Mouse (Mus musculus) ES-E14 (cell line): Measurements from ENCODE around the gene Dap. TPM values are rescaled to one million over a fixed set of nuclear protein-coding genes. Genes with fewer than 3 reads are reported as not detected.

Source experiments
- DNase-seq: peaks from one replicate; pipeline ENCODE4 v3.0.0-alpha.2; 2013; ENCODE audit warnings: low read depth, low spot score
- H3K27ac ChIP-seq: 2 replicates; pipeline ENCODE4 v1.5.1; 2012; ENCODE audit warnings: low read depth, mild to moderate bottlenecking, low read length, moderate library complexity, mixed read lengths; ENCODE audit not compliant: poor library complexity, insufficient read depth, severe bottlenecking
- H3K36me3 ChIP-seq: 2 replicates; pipeline ENCODE4 v1.6.1; 2012; ENCODE audit warnings: mild to moderate bottlenecking, low read length, moderate library complexity, mixed read lengths; ENCODE audit not compliant: control insufficient read depth, poor library complexity, insufficient read depth, severe bottlenecking
- H3K4me1 ChIP-seq, 2 experiments: fragments of 150-350 bp in 1 of 2; sonication (generic) in 1 of 2; 2 replicates each; pipeline ENCODE4 v1.6.1; 2012; ENCODE audit warnings: low read length in 2 of 2, mild to moderate bottlenecking in 1 of 2, mixed read lengths in 1 of 2; ENCODE audit not compliant: control insufficient read depth in 2 of 2, insufficient read depth in 2 of 2, poor library complexity in 1 of 2
- H3K4me3 ChIP-seq, 2 experiments: fragments of 150-350 bp in 1 of 2; sonication (generic) in 1 of 2; 2 replicates each; pipeline ENCODE4 v1.5.1; 2012; ENCODE audit warnings: low read length in 2 of 2, low read depth in 1 of 2, mild to moderate bottlenecking in 1 of 2, mixed read lengths in 1 of 2; ENCODE audit not compliant: insufficient read depth in 1 of 2, poor library complexity in 1 of 2, severe bottlenecking in 1 of 2
- H3K9ac ChIP-seq: 2 replicates; pipeline ENCODE4 v1.6.1; 2012; ENCODE audit warnings: low read depth, mild to moderate bottlenecking, low read length, mixed read lengths; ENCODE audit not compliant: poor library complexity, insufficient read depth, severe bottlenecking
- H3K9me3 ChIP-seq: fragments of 150-350 bp; sonication (generic); 2 replicates; pipeline ENCODE4 v1.6.1; 2012; ENCODE audit warnings: low read depth, mild to moderate bottlenecking, low read length; ENCODE audit not compliant: control insufficient read depth, insufficient read depth
- CHD2 ChIP-seq: IDR thresholded peaks from 2 replicates; pipeline ENCODE4 v1.6.1; 2014; ENCODE audit warnings: mild to moderate bottlenecking, low read depth, low read length, inconsistent platforms
- HCFC1 ChIP-seq: IDR thresholded peaks from 2 replicates; pipeline ENCODE4 v1.6.1; 2012; ENCODE audit warnings: low read length, inconsistent platforms, borderline replicate concordance; ENCODE audit not compliant: insufficient read depth
- MAFK ChIP-seq: IDR thresholded peaks from 2 replicates; pipeline ENCODE4 v1.6.1; 2014; ENCODE audit warnings: mild to moderate bottlenecking, low read depth, low read length, inconsistent platforms; ENCODE audit not compliant: insufficient read depth
- ZC3H11A ChIP-seq: IDR thresholded peaks from 2 replicates; pipeline ENCODE4 v1.6.1; 2012; ENCODE audit warnings: low read depth, mild to moderate bottlenecking, inconsistent platforms, low read length, borderline replicate concordance
- ZNF384 ChIP-seq: IDR thresholded peaks from 2 replicates; pipeline ENCODE4 v1.6.1; 2012; ENCODE audit warnings: low read depth, low read length, inconsistent platforms
- in situ Hi-C, 2 experiments: fragments of 600-800 bp; cut with MboI; formaldehyde crosslinking; loops; one replicate each; pipeline ENCODE4 v1.15.1; 2025; ENCODE audit warnings: low sequenced_read_pairs in 2 of 2, inconsistent platforms in 1 of 2; ENCODE audit not compliant: unreplicated experiment in 2 of 2
- total RNA-seq: library from RNA; depleted of rRNA; stranded (reverse); fragments of 300-350 nt; gene quantifications from 2 replicates; pipeline ENCODE4 v1.2.3, GENCODE M21; 2012

The Dap gene
- total RNA-seq, 1 experiment: 4.1 TPM

DNA sequence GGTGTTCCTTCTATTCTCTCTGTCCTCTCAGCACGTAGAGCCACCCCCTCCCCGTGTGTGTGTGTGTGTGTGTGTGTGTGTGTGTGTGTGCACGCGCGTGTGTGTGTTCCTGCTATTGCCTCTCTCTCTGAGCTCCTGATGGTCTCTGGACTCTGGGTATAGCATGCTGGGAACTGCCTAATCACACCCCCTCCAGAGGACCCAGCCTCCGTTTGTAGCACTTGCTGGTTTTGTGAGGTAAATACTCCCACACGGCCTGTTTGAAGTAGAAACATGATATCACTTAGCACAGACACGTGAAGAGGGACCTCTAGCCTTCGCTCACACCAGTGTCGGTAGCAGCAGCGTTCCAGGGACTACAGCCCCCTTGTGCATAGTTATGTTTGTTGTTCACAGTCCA lies 14.5 kb downstream of the Dap start:
- no peak for TF ChIP-seq HCFC1
- TF ChIP-seq ZNF384: no peak
- no peak for TF ChIP-seq CHD2
- TF ChIP-seq ZC3H11A: no peak
- no peak for TF ChIP-seq MAFK
- DNase-seq: no peak
- no peak overlapping the region for H3K9ac ChIP-seq
- H3K4me3 ChIP-seq: no peak overlapping the region
- no peak overlapping the region for H3K27ac ChIP-seq
- in situ Hi-C loops: no loop called here
- no peaks in the 10 kb centered on the region for H3K9me3 ChIP-seq
- H3K4me1 ChIP-seq: no peaks in the 10 kb centered on the region
- no peaks in the 10 kb centered on the region for H3K36me3 ChIP-seq

DNA sequence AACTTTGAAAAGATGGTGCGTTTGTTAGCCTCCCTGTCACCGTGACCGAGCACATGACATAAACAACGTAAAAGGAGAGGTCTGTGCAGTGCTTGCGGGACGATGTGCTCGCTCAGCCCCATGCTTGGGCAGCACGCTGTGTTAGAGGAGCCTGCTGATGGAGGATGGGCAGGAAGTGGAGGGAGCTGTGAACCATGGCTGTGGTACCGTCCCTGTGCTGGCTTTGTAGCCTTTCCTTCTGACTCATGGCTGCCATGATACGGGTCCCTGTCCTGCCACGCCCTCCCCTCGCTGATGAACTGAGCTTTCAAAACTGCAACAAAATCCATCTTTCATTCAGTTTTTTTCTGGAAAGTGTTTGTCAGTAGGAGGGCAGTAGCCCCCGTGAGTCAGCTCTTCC lies 15.6 kb downstream of the Dap start:
- Histone ChIP-seq H3K9me3 (no peaks in the 10 kb centered on the region), H3K27ac (no peak overlapping the region), H3K4me3 (no peak overlapping the region), H3K9ac (no peak overlapping the region), H3K36me3 (no peaks in the 10 kb centered on the region), H3K4me1 (no peaks in the 10 kb centered on the region)
- TF ChIP-seq HCFC1 (no peak), ZC3H11A (no peak), ZNF384 (no peak), CHD2 (no peak), MAFK (no peak)
- no peak for DNase-seq
- in situ Hi-C loops: no loop called here

DNA sequence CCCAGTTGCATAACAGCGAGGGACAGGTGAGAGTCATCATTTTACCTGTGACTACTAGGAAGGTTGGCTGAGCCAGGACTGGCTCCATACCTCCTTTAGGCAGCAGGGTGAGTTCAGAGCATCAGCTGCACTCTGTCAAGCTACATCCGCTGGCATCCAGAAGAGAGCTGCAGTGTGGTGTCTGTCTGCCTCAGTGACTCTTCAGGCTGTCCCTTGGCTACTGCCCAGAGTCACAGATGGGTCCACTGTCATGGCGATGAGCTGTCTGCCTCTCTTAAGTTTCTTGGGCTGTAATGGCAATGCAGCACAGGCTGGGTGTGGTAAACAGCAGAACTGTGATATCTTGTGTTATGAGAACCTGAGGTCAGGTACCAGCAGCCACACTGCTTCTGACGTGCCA lies 16.1 kb downstream of the Dap start:
- no peak for DNase-seq
- no peak for TF ChIP-seq MAFK
- no peak for TF ChIP-seq CHD2
- no peak for TF ChIP-seq ZNF384
- TF ChIP-seq HCFC1: no peak
- TF ChIP-seq ZC3H11A: no peak
- H3K36me3 ChIP-seq: no peaks in the 10 kb centered on the region
- in situ Hi-C loops: no loop called here
- H3K9ac ChIP-seq: no peak overlapping the region
- no peaks in the 10 kb centered on the region for H3K4me1 ChIP-seq
- H3K4me3 ChIP-seq: no peak overlapping the region
- H3K9me3 ChIP-seq: no peaks in the 10 kb centered on the region
- H3K27ac ChIP-seq: no peak overlapping the region; the same call in 1 of the 2 replicates

DNA sequence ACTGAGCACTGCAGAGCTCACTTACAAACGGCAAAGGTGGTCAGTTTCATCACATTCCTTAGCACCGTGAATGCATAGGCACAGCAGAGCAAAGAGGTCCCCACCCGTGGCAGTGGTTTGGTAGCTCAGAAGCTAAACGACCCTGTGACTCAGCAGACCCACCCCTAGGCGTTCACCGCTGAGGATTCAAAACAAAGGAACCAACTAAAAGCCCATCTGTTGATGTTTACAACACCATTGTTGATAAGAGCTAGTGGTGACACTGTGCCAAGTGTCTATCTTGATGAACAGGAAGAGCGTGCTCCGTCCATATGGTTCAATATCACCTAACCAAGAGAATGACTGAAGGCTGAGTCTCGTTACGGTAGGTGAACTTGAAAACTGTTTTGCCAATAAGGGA lies 19.1 kb downstream of the Dap start:
- in situ Hi-C loops: no loop called here
- no peak overlapping the region for H3K9ac ChIP-seq
- no peaks in the 10 kb centered on the region for H3K36me3 ChIP-seq
- DNase-seq: no peak
- no peak overlapping the region for H3K4me3 ChIP-seq
- TF ChIP-seq MAFK: no peak
- TF ChIP-seq HCFC1: no peak
- no peak for TF ChIP-seq ZC3H11A
- no peak for TF ChIP-seq ZNF384
- TF ChIP-seq CHD2: no peak
- H3K27ac ChIP-seq: no peak overlapping the region
- H3K4me1 ChIP-seq: peaks cover 0 to 4% of the 10 kb centered on the region in 2 experiments; a peak in 1 of 4 replicates
- no peaks in the 10 kb centered on the region for H3K9me3 ChIP-seq
